Mouse (Mus musculus) liver, adult (tissue): ENCODE data around the gene Arl2.

Experiments
- GATA4 ChIP-seq: IDR thresholded peaks from 2 replicates; pipeline ENCODE4 v1.6.1; 2014; ENCODE audit warnings: mild to moderate bottlenecking, low read length; ENCODE audit not compliant: insufficient replicate concordance

Gene Arl2

DNA sequence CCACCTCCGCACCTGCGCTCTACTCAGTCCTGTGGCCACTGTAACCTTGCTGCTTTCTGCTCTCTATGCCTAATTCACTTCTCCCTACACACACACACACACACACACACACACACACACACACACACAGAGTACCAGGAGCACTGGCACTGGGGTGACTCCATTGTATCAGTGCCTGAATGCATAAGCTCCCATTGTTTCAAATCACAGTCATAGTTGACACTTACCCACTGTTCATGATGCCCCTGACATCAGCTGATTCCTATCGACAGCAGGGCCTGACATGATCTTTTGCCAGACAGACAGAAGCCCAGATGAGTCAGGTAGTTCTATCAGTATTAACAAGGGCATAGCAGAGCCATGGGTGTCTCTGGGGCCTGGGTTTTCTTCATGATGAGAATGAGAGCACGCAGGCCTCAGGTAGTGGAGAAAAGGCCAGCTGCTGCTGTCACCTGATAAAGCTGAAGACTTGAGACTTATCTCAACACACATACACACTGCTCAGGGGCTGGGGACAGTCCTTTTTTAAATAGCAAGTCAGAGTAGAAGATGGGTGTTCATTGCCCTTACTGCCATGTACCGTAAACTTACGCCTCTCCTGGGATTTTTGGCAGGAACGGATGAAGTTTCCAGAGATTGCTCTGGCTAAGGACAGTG is 9.0 kb downstream of the Arl2 start:
- TF ChIP-seq GATA4: no peak

GRCm38 (mm10) chr19:6127760-6128341 is 13.5 kb downstream of the Arl2 start, which contains the start of gene Snx15:
Gene Snx15 (minus strand): TSS chr19:6128304.
- peak; percentile 21; the same call in 1 of the 2 replicates for TF ChIP-seq GATA4

- TF ChIP-seq GATA4: no peak
Observed at GRCm38 (mm10) chr19:6126789-6127580, 14.4 kb downstream of the Arl2 start.

GRCm38 (mm10) chr19:6126289-6126688 is 15.1 kb downstream of the Arl2 start:
- no peak for TF ChIP-seq GATA4

GRCm38 (mm10) chr19:6124898-6125297 is 16.4 kb downstream of the Arl2 start:
- TF ChIP-seq GATA4: no peak

DNA sequence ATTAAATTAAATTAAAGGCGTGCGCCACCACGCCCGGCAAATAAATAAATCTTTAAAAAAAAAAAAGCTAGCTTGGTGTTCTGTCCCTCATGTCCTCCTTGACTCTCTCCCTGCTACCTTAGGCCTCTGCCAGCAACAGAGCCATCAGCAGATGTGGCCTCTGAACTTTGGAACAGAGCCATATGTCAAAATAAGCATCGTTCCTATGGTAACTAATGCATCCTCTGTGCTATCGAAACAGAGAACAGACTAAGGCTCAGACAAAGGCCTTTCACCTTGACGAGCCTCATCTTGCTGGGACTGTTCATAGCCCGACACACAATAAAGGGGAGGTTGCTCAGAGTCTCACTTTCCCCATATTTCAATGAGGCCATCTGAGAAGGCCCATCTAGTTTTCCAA is 18.0 kb downstream of the Arl2 start:
- no peak for TF ChIP-seq GATA4

DNA sequence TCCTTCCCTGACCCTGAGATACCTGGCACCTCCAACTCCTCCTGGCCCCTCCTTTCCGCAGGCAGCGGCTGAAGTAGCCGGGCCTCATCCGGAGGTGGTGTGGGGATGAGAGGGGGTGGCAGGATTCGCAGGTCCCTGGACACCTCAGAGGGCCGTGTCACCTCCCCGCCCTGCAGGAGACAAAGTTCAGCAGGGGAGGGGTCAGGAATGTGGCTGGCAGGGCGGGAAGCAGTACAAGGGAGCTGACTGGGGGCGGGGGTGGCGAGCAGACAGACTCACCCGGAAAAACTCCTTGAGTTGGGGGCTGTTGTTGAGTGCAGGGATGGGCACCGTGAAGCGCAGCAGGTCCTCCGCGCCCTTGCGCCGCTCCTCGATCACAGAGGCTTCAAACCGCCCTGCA is 19.6 kb downstream of the Arl2 start:
- no peak for TF ChIP-seq GATA4

GRCm38 (mm10) chr19:6118677-6119185 is 22.6 kb downstream of the Arl2 start:
- no peak for TF ChIP-seq GATA4

- TF ChIP-seq GATA4: no peak
Observed at GRCm38 (mm10) chr19:6117986-6118676, 23.2 kb downstream of the Arl2 start, which contains the start of gene Sac3d1. Gene Sac3d1 (minus strand): TSS chr19:6118650.

GRCm38 (mm10) chr19:6117346-6117985 is 23.9 kb downstream of the Arl2 start:
- no peak for TF ChIP-seq GATA4

GRCm38 (mm10) chr19:6116113-6116850 is 25.1 kb downstream of the Arl2 start:
- TF ChIP-seq GATA4: no peak

- TF ChIP-seq GATA4: no peak
Observed at GRCm38 (mm10) chr19:6113116-6113515, 28.2 kb downstream of the Arl2 start.

GRCm38 (mm10) chr19:6105586-6105985 is 35.8 kb downstream of the Arl2 start, which contains the start of gene Naaladl1:
Gene Naaladl1 (plus strand): TSS chr19:6105782.
- TF ChIP-seq GATA4: no peak

DNA sequence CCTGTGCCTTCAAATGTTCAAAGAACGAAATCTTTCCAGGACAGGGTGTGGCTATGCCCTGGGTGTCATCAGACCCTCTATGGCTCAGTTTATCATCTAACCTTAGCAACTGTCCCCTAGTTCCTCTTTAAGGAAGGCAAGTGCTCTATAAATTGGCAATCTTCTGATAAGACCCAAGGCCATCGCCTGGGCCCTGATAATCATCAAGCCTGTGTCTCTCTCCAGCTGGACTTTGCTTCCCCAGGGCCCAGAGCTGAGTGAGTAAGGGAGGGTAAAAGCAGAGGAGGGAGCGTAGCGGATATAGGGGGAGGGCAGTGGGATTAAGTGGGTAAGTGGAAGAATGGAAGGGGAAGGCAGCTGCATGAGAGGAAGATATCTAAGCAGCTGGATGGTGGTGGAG is 36.9 kb downstream of the Arl2 start:
- no peak for TF ChIP-seq GATA4
